Mouse (Mus musculus) CH12.LX (cell line): ENCODE measurements around the gene H2al1c. TPM values are rescaled to one million over a fixed set of nuclear protein-coding genes. Genes with fewer than 3 reads are reported as not detected.

Experiments used
- DNase-seq: peaks from one replicate; pipeline ENCODE4 v3.0.0-alpha.2; 2013; ENCODE audit errors: extremely low read depth
- H3K27ac ChIP-seq: 2 replicates; pipeline ENCODE4 v1.5.1; 2012; ENCODE audit warnings: low read depth, mild to moderate bottlenecking, control low read depth, moderate library complexity; ENCODE audit not compliant: insufficient read depth
- H3K27me3 ChIP-seq: replicated peaks from 2 replicates; pipeline ENCODE3; 2012; ENCODE audit warnings: inconsistent platforms
- H3K36me3 ChIP-seq, 2 experiments: replicated peaks in 1 of 2; 2 replicates each; pipeline versions ENCODE3 to v1.6.1; 2012; ENCODE audit warnings: inconsistent platforms in 1 of 2, low read length in 1 of 2, mild to moderate bottlenecking in 1 of 2, mixed read lengths in 1 of 2, moderate library complexity in 1 of 2; ENCODE audit not compliant: control insufficient read depth in 1 of 2, insufficient read depth in 1 of 2
- H3K4me1 ChIP-seq, 2 experiments: 2 replicates each; pipeline ENCODE4 v1.6.1; 2012; ENCODE audit warnings: inconsistent platforms in 1 of 2, moderate library complexity in 1 of 2; ENCODE audit not compliant: insufficient read depth in 2 of 2, control insufficient read depth in 1 of 2
- H3K4me2 ChIP-seq: 2 replicates; pipeline ENCODE4 v1.6.1; 2012; ENCODE audit warnings: low read depth, mild to moderate bottlenecking, control low read depth; ENCODE audit not compliant: poor library complexity, insufficient read depth, severe bottlenecking
- H3K4me3 ChIP-seq, 3 experiments: fragments of 150-350 bp in 1 of 3; sonication (generic) in 1 of 3; replicated peaks in 1 of 3; 2 replicates each; pipeline versions ENCODE3 to v1.5.1; 2011 to 2012; ENCODE audit warnings: low read depth in 2 of 3, low read length in 2 of 3, mild to moderate bottlenecking in 2 of 3, moderate library complexity in 2 of 3, control low read depth in 1 of 3, improper control_type of control experiment in 1 of 3, inconsistent platforms in 1 of 3, mixed read lengths in 1 of 3; ENCODE audit not compliant: poor library complexity in 1 of 3
- H3K79me2 ChIP-seq: replicated peaks from 2 replicates; pipeline ENCODE4 v1.6.1; 2012; ENCODE audit warnings: mild to moderate bottlenecking, moderate library complexity; ENCODE audit not compliant: control insufficient read depth, poor library complexity, insufficient read depth, severe bottlenecking; ENCODE audit errors: extremely low read depth
- H3K9ac ChIP-seq: 2 replicates; pipeline ENCODE4 v1.6.1; 2012; ENCODE audit warnings: low read depth, mild to moderate bottlenecking, control low read depth, moderate library complexity; ENCODE audit not compliant: insufficient read depth
- H3K9me3 ChIP-seq: replicated peaks from 2 replicates; pipeline ENCODE3; 2012; ENCODE audit warnings: low read length, inconsistent platforms, mixed read lengths
- CHD1 ChIP-seq: IDR thresholded peaks from 2 replicates; pipeline ENCODE4 v1.6.1; 2012; ENCODE audit warnings: low read depth, low read length, improper control_type of control experiment, inconsistent platforms
- CHD2 ChIP-seq: IDR thresholded peaks from 2 replicates; pipeline ENCODE4 v1.6.1; 2011; ENCODE audit warnings: low read length, improper control_type of control experiment
- ELF1 ChIP-seq: IDR thresholded peaks from 2 replicates; pipeline ENCODE4 v1.6.1; 2014; ENCODE audit warnings: low read depth, mild to moderate bottlenecking, inconsistent platforms, low read length, improper control_type of control experiment
- ETS1 ChIP-seq: conservative IDR thresholded peaks from 2 replicates; pipeline ENCODE4 v1.6.1; 2012; ENCODE audit warnings: low read depth, mild to moderate bottlenecking, inconsistent platforms, low read length, improper control_type of control experiment, moderate library complexity
- GABPA ChIP-seq: IDR thresholded peaks from 2 replicates; pipeline ENCODE4 v1.6.1; 2012; ENCODE audit warnings: low read depth, low read length, improper control_type of control experiment, inconsistent platforms; ENCODE audit not compliant: insufficient replicate concordance
- HCFC1 ChIP-seq: IDR thresholded peaks from 2 replicates; pipeline ENCODE4 v1.6.1; 2012; ENCODE audit warnings: low read depth, mild to moderate bottlenecking, inconsistent platforms, low read length, improper control_type of control experiment
- IRF4 ChIP-seq: IDR thresholded peaks from 2 replicates; pipeline ENCODE4 v1.6.1; 2014; ENCODE audit warnings: low read depth, mild to moderate bottlenecking, inconsistent platforms, low read length, improper control_type of control experiment
- MAFK ChIP-seq: IDR thresholded peaks from 2 replicates; pipeline ENCODE4 v1.6.1; 2011; ENCODE audit warnings: low read length, improper control_type of control experiment; ENCODE audit not compliant: insufficient replicate concordance
- MAX ChIP-seq: IDR thresholded peaks from 2 replicates; pipeline ENCODE4 v1.6.1; 2011; ENCODE audit warnings: low read length, improper control_type of control experiment
- MAZ ChIP-seq: IDR thresholded peaks from 2 replicates; pipeline ENCODE4 v1.6.1; 2012; ENCODE audit warnings: low read depth, mild to moderate bottlenecking, inconsistent platforms, low read length, improper control_type of control experiment, moderate library complexity
- MYC ChIP-seq: IDR thresholded peaks from 2 replicates; pipeline ENCODE4 v1.6.1; 2011; ENCODE audit warnings: low read depth, mild to moderate bottlenecking, improper control_type of control experiment, low read length
- NELFE ChIP-seq: IDR thresholded peaks from 2 replicates; pipeline ENCODE4 v1.6.1; 2011; ENCODE audit warnings: low read depth, low read length, improper control_type of control experiment
- PAX5 ChIP-seq: IDR thresholded peaks from 2 replicates; pipeline ENCODE4 v1.6.1; 2012; ENCODE audit warnings: low read length, inconsistent platforms, mixed read lengths
- POLR2AphosphoS2 ChIP-seq: IDR thresholded peaks from 2 replicates; pipeline ENCODE4 v1.6.1; 2011; ENCODE audit warnings: low read depth, low read length, improper control_type of control experiment
- RAD21 ChIP-seq: IDR thresholded peaks from 2 replicates; pipeline ENCODE4 v1.6.1; 2011; ENCODE audit warnings: low read depth, mild to moderate bottlenecking, low read length, improper control_type of control experiment, moderate library complexity
- RCOR1 ChIP-seq: conservative IDR thresholded peaks from 2 replicates; pipeline ENCODE4 v1.6.1; 2012; ENCODE audit warnings: low read depth, mild to moderate bottlenecking, inconsistent platforms, low read length, improper control_type of control experiment
- SMC3 ChIP-seq: IDR thresholded peaks from 2 replicates; pipeline ENCODE4 v1.6.1; 2011; ENCODE audit warnings: low read depth, low read length, improper control_type of control experiment
- UBTF ChIP-seq: IDR thresholded peaks from 2 replicates; pipeline ENCODE4 v1.6.1; 2012; ENCODE audit warnings: low read depth, mild to moderate bottlenecking, inconsistent platforms, low read length, improper control_type of control experiment, moderate library complexity
- USF1 ChIP-seq: IDR thresholded peaks from 2 replicates; pipeline ENCODE4 v1.6.1; 2014; ENCODE audit warnings: low read depth, mild to moderate bottlenecking, inconsistent platforms, low read length, improper control_type of control experiment
- USF2 ChIP-seq: conservative IDR thresholded peaks from 2 replicates; pipeline ENCODE4 v1.6.1; 2011; ENCODE audit warnings: low read depth, low read length, improper control_type of control experiment
- ZC3H11A ChIP-seq: IDR thresholded peaks from 2 replicates; pipeline ENCODE4 v1.6.1; 2012; ENCODE audit warnings: low read depth, mild to moderate bottlenecking, inconsistent platforms, low read length, improper control_type of control experiment
- ZMIZ1 ChIP-seq: IDR thresholded peaks from 2 replicates; pipeline ENCODE4 v1.6.1; 2012; ENCODE audit warnings: low read depth, mild to moderate bottlenecking, inconsistent platforms, low read length, improper control_type of control experiment
- ZNF384 ChIP-seq: IDR thresholded peaks from 2 replicates; pipeline ENCODE4 v1.6.1; 2012; ENCODE audit warnings: low read depth, low read length, improper control_type of control experiment, inconsistent platforms
- dilution Hi-C: fragments of 300-500 bp; cut with MboI; formaldehyde crosslinking; loops from 2 replicates; pipeline ENCODE4 v1.14.3; 2020; ENCODE audit warnings: low sequenced_read_pairs; ENCODE audit not compliant: extremely low pct_unique_long_range_greater_than_20kb, extremely low pct_ligation_motif_present
- in situ Hi-C: fragments of 300-500 bp; cut with MboI; formaldehyde crosslinking; loops from 3 replicates; pipeline ENCODE4 v1.14.3; 2019; ENCODE audit warnings: low sequenced_read_pairs, low pct_ligation_motif_present, low pct_unique_long_range_greater_than_20kb, mixed read lengths
- polyA plus RNA-seq: library from polyadenylated mRNA; unstranded; fragments of >175 nt; gene quantifications from 2 replicates; pipeline ENCODE4 v1.2.1, GENCODE M21; 2012; ENCODE audit warnings: low read depth; ENCODE audit not compliant: insufficient read length
- total RNA-seq, 2 experiments: library from RNA; depleted of rRNA; stranded (reverse); fragments of 300-350 nt in 1 of 2; fragments of >200 nt in 1 of 2; gene quantifications; 2 replicates each; pipeline ENCODE4 v1.2.3; 2012 to 2014

H2al1c gene
- total and polyA plus RNA-seq, 3 experiments: not detected

- Histone ChIP-seq H3K27me3 (no peaks in the 10 kb centered on the region), H3K4me2 (no peak overlapping the region), H3K4me1 (no peaks in the 10 kb centered on the region), H3K9me3 (no peaks in the 10 kb centered on the region), H3K36me3 (no peaks in the 10 kb centered on the region), H3K79me2 (no peaks in the 10 kb centered on the region), H3K9ac (no peak overlapping the region), H3K27ac (no peak overlapping the region), H3K4me3 (no peak overlapping the region)
- TF ChIP-seq USF1 (no peak), NELFE (no peak)
- DNase-seq: no peak
- in situ Hi-C loops (no loop called here), dilution Hi-C loops (no loop called here)
Measured at GRCm38 (mm10) chrX:11280741-11281140, 24.7 kb upstream of the H2al1c start.

DNA sequence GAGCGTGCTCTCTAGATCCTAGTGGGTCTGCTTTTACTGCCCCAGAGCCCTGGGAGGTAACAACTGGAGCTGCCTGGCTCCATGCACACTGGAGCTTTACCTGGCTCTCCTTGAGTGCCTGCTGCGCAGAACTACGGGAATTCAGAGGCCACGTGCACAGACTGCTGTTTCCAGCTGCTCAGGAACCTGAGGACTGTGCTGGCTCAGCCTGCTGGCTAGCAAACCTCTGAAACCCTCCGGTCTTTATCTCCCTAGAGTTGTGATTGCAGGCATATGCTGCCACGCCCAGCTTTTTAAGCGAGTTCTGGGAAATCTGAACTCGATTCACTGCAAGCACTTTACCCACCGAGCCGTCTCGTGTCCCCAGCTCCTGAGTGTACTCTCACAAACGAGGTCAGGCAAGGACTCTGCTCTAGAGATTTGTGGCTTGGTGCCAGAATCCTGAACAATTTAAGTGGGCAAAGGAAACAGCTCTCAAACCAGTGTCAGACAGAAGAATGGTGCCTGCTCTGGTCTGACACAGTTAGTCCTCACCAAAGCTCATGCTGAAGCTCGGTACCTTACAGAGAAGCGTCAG, 17.1 kb upstream of the H2al1c start:
- TF ChIP-seq ETS1 (no peak), ZC3H11A (no peak), IRF4 (no peak), RCOR1 (no peak), MAFK (no peak), CHD1 (no peak)
- Histone ChIP-seq H3K4me3 (no peak overlapping the region), H3K9me3 (no peaks in the 10 kb centered on the region), H3K4me2 (no peak overlapping the region), H3K27me3 (no peaks in the 10 kb centered on the region), H3K36me3 (no peaks in the 10 kb centered on the region), H3K79me2 (no peaks in the 10 kb centered on the region), H3K9ac (no peak overlapping the region), H3K4me1 (no peaks in the 10 kb centered on the region), H3K27ac (no peak overlapping the region)
- in situ Hi-C loops: no loop called here
- no peak for DNase-seq
- dilution Hi-C loops: no loop called here

DNA sequence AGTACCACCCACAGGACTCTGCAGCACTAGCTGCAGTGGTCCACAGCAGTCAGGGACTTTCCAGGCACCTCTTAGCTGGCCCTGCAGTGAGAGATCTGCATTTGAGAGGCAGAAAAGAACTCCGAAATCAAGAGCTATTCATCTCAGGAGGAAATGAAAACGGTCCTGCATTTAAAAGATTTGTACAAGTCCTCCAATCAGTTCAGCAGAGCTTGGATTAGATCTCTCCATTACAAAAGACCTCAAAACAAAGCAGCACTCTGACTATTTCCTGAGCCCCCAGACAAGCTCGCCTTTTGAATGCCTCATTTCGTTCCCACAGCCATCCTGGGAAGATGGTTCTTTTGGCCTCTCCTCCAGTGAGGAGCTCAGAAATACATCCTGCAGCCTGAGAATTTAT, 16.2 kb upstream of the H2al1c start:
- in situ Hi-C loops (no loop called here), dilution Hi-C loops (no loop called here)
- Histone ChIP-seq H3K4me2 (no peak overlapping the region), H3K4me1 (no peaks in the 10 kb centered on the region), H3K36me3 (no peaks in the 10 kb centered on the region), H3K9ac (no peak overlapping the region), H3K27me3 (no peaks in the 10 kb centered on the region), H3K27ac (no peak overlapping the region), H3K9me3 (no peaks in the 10 kb centered on the region), H3K4me3 (no peak overlapping the region), H3K79me2 (no peaks in the 10 kb centered on the region)
- no peak for DNase-seq
- no peak for TF ChIP-seq HCFC1
- no peak for TF ChIP-seq IRF4
- no peak for TF ChIP-seq ZMIZ1
- TF ChIP-seq MYC: no peak
- TF ChIP-seq SMC3: no peak
- TF ChIP-seq ZNF384: no peak
- no peak for TF ChIP-seq UBTF
- TF ChIP-seq ZC3H11A: no peak
- no peak for TF ChIP-seq MAZ
- no peak for TF ChIP-seq CHD2
- TF ChIP-seq PAX5: no peak
- no peak for TF ChIP-seq MAX
- no peak for TF ChIP-seq RAD21
- no peak for TF ChIP-seq CHD1
- TF ChIP-seq POLR2AphosphoS2: no peak
- no peak for TF ChIP-seq ELF1
- no peak for TF ChIP-seq USF2
- no peak for TF ChIP-seq GABPA
